Mouse (Mus musculus): Measurements from ENCODE around the gene Nedd8. TPM values are rescaled to one million over a fixed set of nuclear protein-coding genes. Genes with fewer than 3 reads are reported as not detected.

Gene Nedd8
- polyA plus RNA-seq, 1 experiment from 2014 or later, result 563 TPM

DNA sequence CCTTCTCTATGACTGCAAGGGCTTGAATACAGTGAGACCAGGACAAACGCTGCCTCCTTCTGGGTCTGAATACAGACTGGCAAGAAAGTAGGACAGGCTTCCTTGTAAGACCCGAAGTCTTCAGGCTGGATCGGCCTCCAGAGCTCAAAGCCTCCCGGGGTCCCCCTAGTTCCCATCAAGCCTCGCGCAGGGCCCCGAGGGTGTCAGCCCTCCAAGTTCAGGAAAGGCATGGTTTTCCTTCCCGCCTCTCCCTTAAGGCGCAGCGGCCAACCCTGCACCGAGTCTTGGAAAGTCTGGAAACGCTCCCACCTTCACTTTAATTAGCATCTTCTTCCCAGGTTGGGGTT lies 465 bp downstream of the Nedd8 start:
- peak; percentile 33; the same call in 1 of the 2 replicates for ATAC-seq (ENCODE audit: insufficient number of reproducible peaks, insufficient read depth, low FRiP score, low read depth)
- Histone ChIP-seq H3K36me3 (ENCODE audit: control insufficient read depth, insufficient read depth, low read length) (peaks cover 41% of the 10 kb centered on the region), H3K4me1 (ENCODE audit: control insufficient read depth in 2 of 2, insufficient read depth in 2 of 2, low read length in 2 of 2) (peaks cover 2 to 10% of the 10 kb centered on the region in 2 experiments; a peak in 3 of 4 replicates), H3K27ac (replicated peaks in 1 of 2; ENCODE audit: control insufficient read depth in 1 of 2, insufficient read depth in 1 of 2, low read depth in 2 of 2, low read length in 2 of 2) (peak overlapping the region; percentile 84 to 85), H3K4me3 (ENCODE audit: control insufficient read depth in 1 of 2, insufficient read depth in 1 of 2, low read depth in 1 of 2, low read length in 2 of 2) (peak overlapping the region; percentile 82 to 86), H3K9me3 (ENCODE audit: control insufficient read depth, low read length) (no peaks in the 10 kb centered on the region), H3K9ac (ENCODE audit: low read length) (peak overlapping the region; percentile 84), H3K27me3 (ENCODE audit: control insufficient read depth, insufficient read depth, low read length) (no peaks in the 10 kb centered on the region), H3K4me2 (ENCODE audit: low read length) (peak overlapping the region; percentile 76)
- under 1% methylated on average over 12 of the region's 12 CpGs for WGBS

- H3K36me3 ChIP-seq (ENCODE audit: control insufficient read depth, insufficient read depth, low read length), result peaks cover 47% of the 10 kb centered on the region
- H3K4me1 ChIP-seq (ENCODE audit: control insufficient read depth in 2 of 2, insufficient read depth in 2 of 2, low read length in 2 of 2), result peaks cover 15 to 19% of the 10 kb centered on the region in 2 experiments; a peak in 3 of 4 replicates
- H3K9ac ChIP-seq (ENCODE audit: low read length), result peak overlapping the region; percentile 27; the same call in 1 of the 2 replicates
- H3K27ac ChIP-seq (replicated peaks in 1 of 2; ENCODE audit: control insufficient read depth in 1 of 2, insufficient read depth in 1 of 2, low read depth in 2 of 2, low read length in 2 of 2), result peak overlapping the region in 1 of 2 experiments; percentile 82; a peak in 1 of 4 replicates
- no peak for ATAC-seq (ENCODE audit: insufficient number of reproducible peaks, insufficient read depth, low FRiP score, low read depth)
- H3K4me2 ChIP-seq (ENCODE audit: low read length), result peak overlapping the region; percentile 74
- 46% methylated on average over 2 of the region's 2 CpGs for WGBS
- H3K4me3 ChIP-seq (ENCODE audit: control insufficient read depth in 1 of 2, insufficient read depth in 1 of 2, low read depth in 1 of 2, low read length in 2 of 2), result peak overlapping the region in 1 of 2 experiments; percentile 81; a peak in 2 of 4 replicates
- H3K27me3 ChIP-seq (ENCODE audit: control insufficient read depth, insufficient read depth, low read length), result no peaks in the 10 kb centered on the region
- no peaks in the 10 kb centered on the region for H3K9me3 ChIP-seq (ENCODE audit: control insufficient read depth, low read length)
Measured at GRCm38 (mm10) chr14:55660636-55661035, 11.3 kb downstream of the Nedd8 start.

GRCm38 (mm10) chr14:55659960-55660573 lies 11.9 kb downstream of the Nedd8 start, which contains the start of gene Mdp1:
Gene Mdp1 (minus strand): TSS chr14:55660508.
- Histone ChIP-seq H3K4me3 (ENCODE audit: control insufficient read depth in 1 of 2, insufficient read depth in 1 of 2, low read depth in 1 of 2, low read length in 2 of 2) (peak within 1 kb of the TSS; percentile 81 to 97), H3K27ac (replicated peaks in 1 of 2; ENCODE audit: control insufficient read depth in 1 of 2, insufficient read depth in 1 of 2, low read depth in 2 of 2, low read length in 2 of 2) (peak within 1 kb of the TSS; percentile 82 to 87), H3K27me3 (ENCODE audit: control insufficient read depth, insufficient read depth, low read length) (no peaks in the 10 kb centered on the region), H3K9ac (ENCODE audit: low read length) (peak within 1 kb of the TSS; percentile 92), H3K36me3 (ENCODE audit: control insufficient read depth, insufficient read depth, low read length) (peaks cover 44% of the 10 kb centered on the region), H3K4me1 (ENCODE audit: control insufficient read depth in 2 of 2, insufficient read depth in 2 of 2, low read length in 2 of 2) (peaks cover 15 to 19% of the 10 kb centered on the region in 2 experiments; a peak in 3 of 4 replicates), H3K9me3 (ENCODE audit: control insufficient read depth, low read length) (no peaks in the 10 kb centered on the region), H3K4me2 (ENCODE audit: low read length) (peak within 1 kb of the TSS; percentile 74)
- ATAC-seq (ENCODE audit: insufficient number of reproducible peaks, insufficient read depth, low FRiP score, low read depth), result peak; percentile 80
- under 1% methylated on average over 39 of the region's 39 CpGs for WGBS

- no peaks in the 10 kb centered on the region for H3K9me3 ChIP-seq (ENCODE audit: control insufficient read depth, low read length)
- peaks cover 15 to 19% of the 10 kb centered on the region in 2 experiments; a peak in 3 of 4 replicates for H3K4me1 ChIP-seq (ENCODE audit: control insufficient read depth in 2 of 2, insufficient read depth in 2 of 2, low read length in 2 of 2)
- H3K36me3 ChIP-seq (ENCODE audit: control insufficient read depth, insufficient read depth, low read length), result peaks cover 35% of the 10 kb centered on the region
- H3K27me3 ChIP-seq (ENCODE audit: control insufficient read depth, insufficient read depth, low read length), result no peaks in the 10 kb centered on the region
- H3K9ac ChIP-seq (ENCODE audit: low read length), result no peak overlapping the region
- peak overlapping the region; percentile 68 to 83 for H3K27ac ChIP-seq (replicated peaks in 1 of 2; ENCODE audit: control insufficient read depth in 1 of 2, insufficient read depth in 1 of 2, low read depth in 2 of 2, low read length in 2 of 2)
- H3K4me2 ChIP-seq (ENCODE audit: low read length), result no peak overlapping the region
- WGBS, result 72% methylated on average over 5 of the region's 5 CpGs
- no peak for ATAC-seq (ENCODE audit: insufficient number of reproducible peaks, insufficient read depth, low FRiP score, low read depth)
- H3K4me3 ChIP-seq (ENCODE audit: control insufficient read depth in 1 of 2, insufficient read depth in 1 of 2, low read depth in 1 of 2, low read length in 2 of 2), result no peak overlapping the region
Measured at GRCm38 (mm10) chr14:55658011-55658410, 13.9 kb downstream of the Nedd8 start.

GRCm38 (mm10) chr14:55656935-55657334 lies 15.0 kb downstream of the Nedd8 start:
- Histone ChIP-seq H3K27me3 (ENCODE audit: control insufficient read depth, insufficient read depth, low read length) (no peaks in the 10 kb centered on the region), H3K9ac (ENCODE audit: low read length) (peak overlapping the region; percentile 22; the same call in 1 of the 2 replicates), H3K4me1 (ENCODE audit: control insufficient read depth in 2 of 2, insufficient read depth in 2 of 2, low read length in 2 of 2) (peaks cover 15 to 19% of the 10 kb centered on the region in 2 experiments; a peak in 3 of 4 replicates), H3K36me3 (ENCODE audit: control insufficient read depth, insufficient read depth, low read length) (peaks cover 24% of the 10 kb centered on the region), H3K27ac (replicated peaks in 1 of 2; ENCODE audit: control insufficient read depth in 1 of 2, insufficient read depth in 1 of 2, low read depth in 2 of 2, low read length in 2 of 2) (peak overlapping the region; percentile 83 to 97), H3K4me2 (ENCODE audit: low read length) (peak overlapping the region; percentile 41), H3K9me3 (ENCODE audit: control insufficient read depth, low read length) (no peaks in the 10 kb centered on the region), H3K4me3 (ENCODE audit: control insufficient read depth in 1 of 2, insufficient read depth in 1 of 2, low read depth in 1 of 2, low read length in 2 of 2) (no peak overlapping the region)
- ATAC-seq (ENCODE audit: insufficient number of reproducible peaks, insufficient read depth, low FRiP score, low read depth), result 0 out of 2 replicates have a peak, but pooled peaks have one; percentile 64
- 41% methylated on average over 3 of the region's 3 CpGs for WGBS

DNA sequence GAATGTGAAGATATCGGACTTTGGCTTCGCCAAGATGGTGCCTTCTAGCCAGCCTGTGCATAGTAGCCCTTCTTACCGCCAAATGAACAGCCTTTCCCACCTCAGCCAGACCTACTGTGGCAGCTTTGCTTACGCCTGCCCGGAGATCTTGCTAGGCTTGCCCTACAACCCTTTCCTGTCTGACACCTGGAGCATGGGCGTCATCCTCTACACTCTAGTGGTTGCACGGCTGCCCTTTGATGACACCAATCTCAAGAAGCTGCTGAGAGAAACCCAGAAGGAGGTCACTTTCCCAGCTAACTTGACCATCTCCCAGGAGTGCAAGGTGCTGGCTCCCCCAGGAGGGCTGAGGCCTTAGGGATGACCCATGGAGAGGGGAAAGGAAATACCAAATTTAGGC lies 20.4 kb downstream of the Nedd8 start:
- H3K27me3 ChIP-seq (ENCODE audit: control insufficient read depth, insufficient read depth, low read length), result no peaks in the 10 kb centered on the region
- no peak overlapping the region for H3K27ac ChIP-seq (replicated peaks in 1 of 2; ENCODE audit: control insufficient read depth in 1 of 2, insufficient read depth in 1 of 2, low read depth in 2 of 2, low read length in 2 of 2)
- H3K4me2 ChIP-seq (ENCODE audit: low read length), result no peak overlapping the region
- H3K4me3 ChIP-seq (ENCODE audit: control insufficient read depth in 1 of 2, insufficient read depth in 1 of 2, low read depth in 1 of 2, low read length in 2 of 2), result no peak overlapping the region
- 71% methylated on average over 7 of the region's 7 CpGs for WGBS
- H3K36me3 ChIP-seq (ENCODE audit: control insufficient read depth, insufficient read depth, low read length), result peaks cover 11% of the 10 kb centered on the region
- no peak overlapping the region for H3K9ac ChIP-seq (ENCODE audit: low read length)
- H3K4me1 ChIP-seq (ENCODE audit: control insufficient read depth in 2 of 2, insufficient read depth in 2 of 2, low read length in 2 of 2), result no peaks in the 10 kb centered on the region; a peak in 1 of 4 replicates
- ATAC-seq (ENCODE audit: insufficient number of reproducible peaks, insufficient read depth, low FRiP score, low read depth), result no peak
- no peaks in the 10 kb centered on the region for H3K9me3 ChIP-seq (ENCODE audit: control insufficient read depth, low read length)

GRCm38 (mm10) chr14:55649884-55650283 lies 22.0 kb downstream of the Nedd8 start, which contains the start of gene Tssk4:
Gene Tssk4 (plus strand): TSS chr14:55650184.
- ATAC-seq (ENCODE audit: insufficient number of reproducible peaks, insufficient read depth, low FRiP score, low read depth), result no peak
- H3K36me3 ChIP-seq (ENCODE audit: control insufficient read depth, insufficient read depth, low read length), result peaks cover 19% of the 10 kb centered on the region
- no peak within 1 kb of the TSS for H3K27ac ChIP-seq (replicated peaks in 1 of 2; ENCODE audit: control insufficient read depth in 1 of 2, insufficient read depth in 1 of 2, low read depth in 2 of 2, low read length in 2 of 2)
- no peak within 1 kb of the TSS for H3K4me2 ChIP-seq (ENCODE audit: low read length)
- no peaks in the 10 kb centered on the region for H3K27me3 ChIP-seq (ENCODE audit: control insufficient read depth, insufficient read depth, low read length)
- no peak within 1 kb of the TSS for H3K4me3 ChIP-seq (ENCODE audit: control insufficient read depth in 1 of 2, insufficient read depth in 1 of 2, low read depth in 1 of 2, low read length in 2 of 2)
- H3K4me1 ChIP-seq (ENCODE audit: control insufficient read depth in 2 of 2, insufficient read depth in 2 of 2, low read length in 2 of 2), result peaks cover 2 to 5% of the 10 kb centered on the region in 2 experiments; a peak in 3 of 4 replicates
- no peak within 1 kb of the TSS for H3K9ac ChIP-seq (ENCODE audit: low read length)
- H3K9me3 ChIP-seq (ENCODE audit: control insufficient read depth, low read length), result no peaks in the 10 kb centered on the region
- WGBS, result 95% methylated on average over 2 of the region's 2 CpGs
